17 mouse cellular contexts compared by ENCODE assay signal in genomic region chr9:114761848-114762247, GRCm38 (mm10). TPM values are rescaled to one million over a fixed set of nuclear protein-coding genes. Genes with fewer than 3 reads are reported as not detected.
A peak's percentile ranks its signal among the peaks of the same experiment; 100 is the strongest.
DNase-seq lines count a peak whose midpoint lies in the region; ATAC-seq lines count a peak whose summit lies in the region.
"Had no signal": no experiment of that assay in that cellular context is flagged by ENCODE, and none has a peak within 500 bp of the region (broad histone marks: within the 10 kb centered on the region; RNA-seq: fewer than 3 reads in every experiment).

No protein-coding gene starts in this region.

- no peak for ATAC-seq in erythroblast, adult 5-6 weeks (replicated peaks; ENCODE audit: low FRiP score, poor library complexity, severe bottlenecking)
- ATAC-seq: forebrain, embryonic 16.5 days; hindbrain, embryonic 16.5 days had no signal

- DNase-seq in right cerebral cortex, adult 18-20 months, result peak; percentile 40
- DNase-seq in right cerebral cortex, postnatal 25 days, result no peak
- DNase-seq in R1 (ENCODE audit: low read depth, low spot score), result peak; percentile 57
- peak; percentile 49 for DNase-seq in induced T-regulatory cell, adult 2 months (ENCODE audit: low read depth)
- DNase-seq in gastrocnemius, adult 18-20 months (ENCODE audit: low spot score), result no peak
- DNase-seq: adrenal gland, adult 2 months; cerebellum, adult 11-12 months; cerebellum, adult 9-10 months; cerebellum, postnatal 25 days; gastrocnemius, postnatal 36 days; heart, adult 11 months; heart, postnatal 10 days; heart, postnatal 4 days; kidney, adult 11 months had no signal

RNA-seq across cellular contexts. Expression of gene Cmtm7, which starts 19.8 kb away (rescaled TPM):
- total RNA-seq in erythroblast, adult 5-6 weeks (2015; ENCODE audit: low replicate concordance), result 62.7 and 84.2 TPM in 2 replicates
- 59.2 and 111 TPM in 2 replicates for total RNA-seq in erythroblast, adult 5-6 weeks (2017; ENCODE audit: low replicate concordance)
- total RNA-seq in gastrocnemius, adult 18-20 months (2021), result 1 to 10 TPM; 3.7 to 7.0 TPM

RNA-seq across cellular contexts. Expression of gene Cmtm6, which starts 30.9 kb away (rescaled TPM):
- 9.6 and 23.0 TPM in 2 replicates for total RNA-seq in erythroblast, adult 5-6 weeks (2015; ENCODE audit: low replicate concordance)
- total RNA-seq in erythroblast, adult 5-6 weeks (2017; ENCODE audit: low replicate concordance), result 17.0 and 24.4 TPM in 2 replicates
- total RNA-seq in gastrocnemius, adult 18-20 months (2021), result 1 to 10 TPM; 5.8 to 7.4 TPM

Comparison
In these comparisons a context has a peak if more than half of its experiments do, and no peak if none do; other contexts are left out.
1. DNase-seq: peak in right cerebral cortex, adult 18-20 months (single experiment), R1 (single experiment) and induced T-regulatory cell, adult 2 months (single experiment); none in right cerebral cortex, postnatal 25 days (single experiment) and gastrocnemius, adult 18-20 months (single experiment).
2. RNA of gene Cmtm7, which starts 19.8 kb away (total RNA-seq): 59.2 to 111 TPM in erythroblast, adult 5-6 weeks; 3.7 to 7.0 TPM in gastrocnemius, adult 18-20 months; every median in the first group is over 4 times any median in the second.